Mouse (Mus musculus): ENCODE results near the gene Trio. TPM values are rescaled to one million over a fixed set of nuclear protein-coding genes. Genes with fewer than 3 reads are reported as not detected.
"Not testable (repeated sequence)": the region's sequence is repeated elsewhere in the genome, so short reads cannot be mapped to it uniquely, and the experiment has no call there.

Gene Trio
- polyA plus RNA-seq, 1 experiment from 2014 or later: 5.1 TPM

DNA sequence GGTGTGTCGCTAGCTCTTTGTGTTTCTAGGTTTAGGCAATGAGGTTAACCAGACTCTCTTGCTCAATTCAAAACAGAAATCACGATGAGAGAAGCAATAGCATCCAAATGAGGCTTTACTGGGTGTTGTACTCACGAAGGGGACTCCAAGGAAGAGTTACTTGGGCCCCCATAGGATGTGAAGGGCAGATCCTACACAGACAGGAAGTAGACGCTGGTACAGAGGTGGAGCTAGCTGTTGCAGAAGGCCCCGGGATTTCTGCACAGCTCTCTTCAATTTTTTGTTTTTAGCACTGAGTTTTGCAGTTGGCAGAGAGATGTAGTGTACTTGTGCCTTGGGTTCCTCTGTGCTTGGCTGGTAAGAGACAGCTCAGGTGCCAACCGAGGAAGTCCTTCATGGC lies 299.4 kb downstream of the Trio start:
- Histone ChIP-seq H3K4me3 (ENCODE audit: low read depth, low read length) (no peak overlapping the region), H3K9me3 (ENCODE audit: low read length) (no peaks in the 10 kb centered on the region)

DNA sequence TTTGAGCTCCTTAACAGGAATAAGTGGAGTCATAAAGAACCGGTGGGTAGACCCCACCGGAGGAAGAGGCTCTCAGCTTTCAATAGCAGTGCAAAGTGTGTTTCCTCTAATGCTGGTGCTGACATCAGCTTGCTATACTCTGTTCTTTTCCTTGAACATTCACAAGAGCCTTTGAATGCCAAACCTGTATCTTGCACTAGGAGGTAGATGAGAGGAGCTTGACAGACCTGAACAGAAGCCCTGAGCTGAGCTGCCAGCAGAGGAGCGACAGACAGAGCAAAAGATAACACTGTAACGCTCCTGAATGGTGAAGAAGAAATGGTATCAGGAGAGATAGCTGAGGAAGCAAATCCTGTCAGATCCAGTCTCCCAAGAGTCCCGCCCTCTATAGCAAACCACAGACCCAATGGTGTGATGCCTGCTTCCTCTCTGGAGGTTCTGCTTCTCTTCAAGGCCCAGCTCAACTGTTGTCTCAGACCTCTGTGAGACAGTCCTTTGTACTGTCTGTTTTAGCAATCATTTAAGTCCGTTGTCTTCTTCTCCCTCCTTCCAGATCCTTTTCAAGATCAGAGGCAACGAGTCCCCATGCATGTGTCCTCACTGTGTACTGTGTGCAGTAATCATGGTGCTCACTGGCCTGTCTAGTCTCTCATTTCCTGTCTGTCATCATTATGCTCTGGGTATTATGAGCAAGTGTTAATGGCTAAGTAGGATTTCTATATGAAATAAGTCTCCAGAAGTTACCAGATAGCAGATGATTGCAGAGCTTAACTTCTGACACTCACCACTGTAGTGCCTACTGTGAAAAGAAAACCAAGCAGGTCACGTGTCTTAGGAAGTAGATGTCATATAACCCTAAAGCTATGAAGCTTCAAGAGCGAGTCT lies 300.6 kb downstream of the Trio start:
- Histone ChIP-seq H3K9ac (replicated peaks) (no peak overlapping the region), H3K9me3 (ENCODE audit: low read length) (no peaks in the 10 kb centered on the region), H3K36me3 (replicated peaks; ENCODE audit: insufficient read depth, low read length) (no peaks in the 10 kb centered on the region), H3K27ac (ENCODE audit: low read depth) (peak overlapping the region; percentile 68), H3K4me3 (ENCODE audit: low read depth, low read length) (no peak overlapping the region), H3K4me2 (ENCODE audit: low read depth, low read length) (peak overlapping the region; percentile 30), H3K4me1 (ENCODE audit: insufficient read depth) (peaks cover 9% of the 10 kb centered on the region; the same call in 1 of the 2 replicates), H3K27me3 (ENCODE audit: insufficient read depth, low read length) (no peaks in the 10 kb centered on the region)
- 29% methylated on average over 9 of the region's 9 CpGs for WGBS (ENCODE audit: insufficient replicate concordance)
- TF ChIP-seq EP300 (IDR thresholded peaks at IDR 0.05; ENCODE audit: low read depth): no peak
- no peak for TF ChIP-seq CTCF (IDR thresholded peaks at IDR 0.05; ENCODE audit: low read depth)
- ATAC-seq (peak; percentile 50; the same call in 1 of the 2 replicates), DNase-seq (no peak)

More for the DNA sequence above, 299.4 kb downstream of the Trio start:
- 45% methylated on average over 6 of the region's 6 CpGs for WGBS (ENCODE audit: insufficient replicate concordance)
- Histone ChIP-seq H3K27me3 (ENCODE audit: insufficient read depth, low read length) (no peaks in the 10 kb centered on the region), H3K9ac (replicated peaks) (no peak overlapping the region), H3K36me3 (replicated peaks; ENCODE audit: insufficient read depth, low read length) (no peaks in the 10 kb centered on the region), H3K4me1 (ENCODE audit: insufficient read depth) (peaks cover 9% of the 10 kb centered on the region; the same call in 1 of the 2 replicates), H3K4me2 (ENCODE audit: low read depth, low read length) (no peak overlapping the region), H3K27ac (ENCODE audit: low read depth) (no peak overlapping the region)
- DNase-seq (no peak), ATAC-seq (no peak)
- TF ChIP-seq EP300 (IDR thresholded peaks at IDR 0.05; ENCODE audit: low read depth): no peak
- no peak for TF ChIP-seq CTCF (IDR thresholded peaks at IDR 0.05; ENCODE audit: low read depth)

- H3K9ac ChIP-seq (replicated peaks): no peak overlapping the region
- no peaks in the 10 kb centered on the region for H3K27me3 ChIP-seq (ENCODE audit: insufficient read depth, low read length)
- H3K4me3 ChIP-seq (ENCODE audit: low read depth, low read length): no peak overlapping the region
- no peak for DNase-seq
- no peaks in the 10 kb centered on the region for H3K9me3 ChIP-seq (ENCODE audit: low read length)
- H3K4me2 ChIP-seq (ENCODE audit: low read depth, low read length): peak overlapping the region; percentile 30
- peak; percentile 51 for ATAC-seq
- H3K27ac ChIP-seq (ENCODE audit: low read depth): peak overlapping the region; percentile 68; the same call in 1 of the 2 replicates
- H3K4me1 ChIP-seq (ENCODE audit: insufficient read depth): peaks cover 9% of the 10 kb centered on the region; the same call in 1 of the 2 replicates
- H3K36me3 ChIP-seq (replicated peaks; ENCODE audit: insufficient read depth, low read length): no peaks in the 10 kb centered on the region
- WGBS (ENCODE audit: insufficient replicate concordance): 19% methylated on average over 6 of the region's 6 CpGs
- TF ChIP-seq EP300 (IDR thresholded peaks at IDR 0.05; ENCODE audit: low read depth) (no peak), CTCF (IDR thresholded peaks at IDR 0.05; ENCODE audit: low read depth) (no peak)
Observed at GRCm38 (mm10) chr15:27724298-27724697, 301.4 kb downstream of the Trio start.

DNA sequence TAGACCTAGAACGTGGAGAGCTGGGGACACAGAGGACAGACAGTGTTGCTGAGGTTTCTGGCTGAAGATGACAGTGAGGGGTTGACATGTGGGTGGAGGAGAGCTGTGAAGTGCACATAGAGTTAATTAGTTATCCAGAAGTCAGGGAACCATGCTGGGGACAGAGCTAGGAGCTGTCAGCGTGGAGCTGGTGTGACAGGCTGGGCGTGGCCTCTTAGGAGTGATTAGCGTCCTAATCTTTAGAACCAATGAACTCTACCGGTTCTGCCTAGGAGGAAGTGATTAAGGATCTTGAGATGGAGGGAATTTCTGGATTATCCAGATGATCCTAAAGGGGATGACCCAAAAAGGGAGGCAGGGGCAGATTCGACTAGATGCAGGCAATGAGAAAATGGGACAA lies 301.9 kb downstream of the Trio start:
- Histone ChIP-seq H3K4me2 (ENCODE audit: low read depth, low read length) (no peak overlapping the region), H3K27me3 (ENCODE audit: insufficient read depth, low read length) (no peaks in the 10 kb centered on the region), H3K9ac (replicated peaks) (no peak overlapping the region), H3K27ac (ENCODE audit: low read depth) (no peak overlapping the region), H3K4me1 (ENCODE audit: insufficient read depth) (peaks cover 9% of the 10 kb centered on the region; the same call in 1 of the 2 replicates), H3K4me3 (ENCODE audit: low read depth, low read length) (no peak overlapping the region), H3K36me3 (replicated peaks; ENCODE audit: insufficient read depth, low read length) (no peaks in the 10 kb centered on the region), H3K9me3 (ENCODE audit: low read length) (no peaks in the 10 kb centered on the region)
- no peak for ATAC-seq
- no peak for DNase-seq
- WGBS (ENCODE audit: insufficient replicate concordance): 33% methylated on average over 6 of the region's 6 CpGs
- no peak for TF ChIP-seq EP300 (IDR thresholded peaks at IDR 0.05; ENCODE audit: low read depth)
- no peak for TF ChIP-seq CTCF (IDR thresholded peaks at IDR 0.05; ENCODE audit: low read depth)

DNA sequence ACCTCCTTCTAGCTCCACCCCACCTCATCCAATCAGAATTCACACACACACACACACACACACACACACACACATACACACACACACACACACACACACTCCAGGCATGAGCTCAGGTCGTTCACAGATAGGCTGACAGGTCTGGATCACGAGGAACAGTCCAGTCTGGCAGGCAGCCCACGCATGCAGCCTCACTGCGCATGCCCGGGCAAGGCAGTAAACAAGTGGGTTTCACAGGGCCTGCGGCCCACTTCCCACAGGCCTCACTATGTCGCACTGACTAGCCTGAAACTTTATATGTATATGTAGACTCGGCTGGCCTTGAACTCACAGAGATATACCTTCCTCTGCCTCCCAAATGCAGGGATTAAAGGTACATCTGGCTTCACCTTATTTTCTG lies 305.4 kb downstream of the Trio start:
- H3K4me3 ChIP-seq (ENCODE audit: low read depth, low read length); ATAC-seq; H3K4me1 ChIP-seq (ENCODE audit: insufficient read depth); H3K27ac ChIP-seq (ENCODE audit: low read depth); DNase-seq; H3K4me2 ChIP-seq (ENCODE audit: low read depth, low read length); H3K27me3 ChIP-seq (ENCODE audit: insufficient read depth, low read length); H3K9me3 ChIP-seq (ENCODE audit: low read length); H3K36me3 ChIP-seq (replicated peaks; ENCODE audit: insufficient read depth, low read length); H3K9ac ChIP-seq (replicated peaks): not testable (repeated sequence)
- WGBS (ENCODE audit: insufficient replicate concordance): 81% methylated on average over 8 of the region's 8 CpGs

GRCm38 (mm10) chr15:27718668-27719067 lies 307.0 kb downstream of the Trio start:
- no peak overlapping the region for H3K4me2 ChIP-seq (ENCODE audit: low read depth, low read length)
- H3K27ac ChIP-seq (ENCODE audit: low read depth): no peak overlapping the region
- H3K9ac ChIP-seq (replicated peaks): no peak overlapping the region
- WGBS (ENCODE audit: insufficient replicate concordance): 52% methylated on average over 7 of the region's 7 CpGs
- H3K9me3 ChIP-seq (ENCODE audit: low read length): no peaks in the 10 kb centered on the region
- TF ChIP-seq EP300 (IDR thresholded peaks at IDR 0.05; ENCODE audit: low read depth) (no peak), CTCF (IDR thresholded peaks at IDR 0.05; ENCODE audit: low read depth) (no peak)
- H3K4me3 ChIP-seq (ENCODE audit: low read depth, low read length): no peak overlapping the region
- no peak for ATAC-seq
- no peaks in the 10 kb centered on the region for H3K36me3 ChIP-seq (replicated peaks; ENCODE audit: insufficient read depth, low read length)
- no peak for DNase-seq
- H3K27me3 ChIP-seq (ENCODE audit: insufficient read depth, low read length): no peaks in the 10 kb centered on the region
- no peaks in the 10 kb centered on the region for H3K4me1 ChIP-seq (ENCODE audit: insufficient read depth)

Data from liver, postnatal 0 days (tissue).